Mouse (Mus musculus): Measurements from ENCODE around the gene Nedd8. TPM values are rescaled to one million over a fixed set of nuclear protein-coding genes. Genes with fewer than 3 reads are reported as not detected.

Nedd8 gene
- polyA plus RNA-seq, 1 experiment from 2014 or later, result 655 TPM

DNA sequence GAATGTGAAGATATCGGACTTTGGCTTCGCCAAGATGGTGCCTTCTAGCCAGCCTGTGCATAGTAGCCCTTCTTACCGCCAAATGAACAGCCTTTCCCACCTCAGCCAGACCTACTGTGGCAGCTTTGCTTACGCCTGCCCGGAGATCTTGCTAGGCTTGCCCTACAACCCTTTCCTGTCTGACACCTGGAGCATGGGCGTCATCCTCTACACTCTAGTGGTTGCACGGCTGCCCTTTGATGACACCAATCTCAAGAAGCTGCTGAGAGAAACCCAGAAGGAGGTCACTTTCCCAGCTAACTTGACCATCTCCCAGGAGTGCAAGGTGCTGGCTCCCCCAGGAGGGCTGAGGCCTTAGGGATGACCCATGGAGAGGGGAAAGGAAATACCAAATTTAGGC lies 20.4 kb downstream of the Nedd8 start:
- Histone ChIP-seq H3K27ac (no peak overlapping the region), H3K4me3 (no peak overlapping the region), H3K36me3 (peaks cover 11% of the 10 kb centered on the region), H3K27me3 (ENCODE audit: low read depth, poor library complexity, severe bottlenecking) (no peaks in the 10 kb centered on the region), H3K9me3 (replicated peaks) (no peaks in the 10 kb centered on the region), H3K4me1 (no peaks in the 10 kb centered on the region)
- 85% methylated on average over 7 of the region's 7 CpGs for WGBS
- no peak for DNase-seq (ENCODE audit: low spot score)

DNA sequence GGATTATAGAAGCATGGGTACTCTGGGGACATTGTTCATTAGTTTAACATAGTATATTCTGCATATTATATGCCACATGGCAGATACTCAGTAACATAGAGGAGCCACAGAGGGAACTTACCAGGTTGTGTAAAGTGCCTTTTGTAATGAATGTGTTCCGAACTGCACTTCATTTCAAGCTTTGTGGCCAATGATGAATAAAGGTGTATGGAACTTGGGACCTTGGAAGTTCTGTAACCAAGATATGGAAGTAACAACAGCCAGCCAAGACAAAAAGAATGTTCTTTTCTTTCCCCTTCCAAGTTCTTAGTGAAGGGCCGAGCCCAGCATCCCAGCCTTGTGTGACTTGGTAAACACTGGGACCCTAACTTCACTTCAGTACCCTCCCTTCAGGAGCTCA lies 22.0 kb downstream of the Nedd8 start, which contains the start of gene Tssk4:
Tssk4 (plus strand) TSS at position 301 of the 400 bp plus-strand sequence.
- Histone ChIP-seq H3K27me3 (ENCODE audit: low read depth, poor library complexity, severe bottlenecking) (no peaks in the 10 kb centered on the region), H3K36me3 (peaks cover 23% of the 10 kb centered on the region), H3K9me3 (replicated peaks) (no peaks in the 10 kb centered on the region), H3K4me1 (peaks cover 5% of the 10 kb centered on the region), H3K27ac (no peak within 1 kb of the TSS), H3K4me3 (no peak within 1 kb of the TSS)
- 98% methylated on average over 2 of the region's 2 CpGs for WGBS
- no peak for DNase-seq (ENCODE audit: low spot score)

DNA sequence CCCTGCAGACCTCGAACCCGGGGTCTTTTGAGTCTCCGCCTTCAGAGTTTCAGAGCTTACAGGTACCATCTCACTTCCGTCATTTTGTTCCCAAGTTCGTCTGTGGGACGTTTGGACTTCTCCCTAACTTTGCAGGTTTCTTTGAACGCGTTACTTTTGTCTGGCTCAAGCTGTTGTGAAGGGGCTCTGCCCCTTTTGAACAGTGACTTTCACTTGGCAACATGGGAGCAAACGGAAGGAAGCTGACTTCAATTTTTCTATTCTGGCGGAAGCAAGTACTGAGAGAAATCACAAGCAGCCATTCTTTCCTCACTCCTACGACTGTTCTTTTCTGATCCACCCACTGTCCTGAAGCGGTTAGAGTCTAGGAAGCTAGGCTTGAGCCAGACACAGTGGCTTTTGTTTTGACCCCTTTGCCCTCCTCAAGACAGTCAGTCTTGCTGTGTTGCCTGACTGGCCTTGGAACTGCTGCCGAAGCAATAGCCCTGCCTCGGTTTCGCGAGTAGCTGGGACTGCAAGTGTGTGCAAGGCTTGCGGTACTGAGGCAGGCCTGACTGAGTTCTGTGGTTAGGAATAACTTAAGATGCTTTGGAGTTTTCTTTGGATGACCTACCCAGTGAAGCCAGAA lies 27.5 kb downstream of the Nedd8 start:
- Histone ChIP-seq H3K27ac (peak overlapping the region; percentile 59; the same call in 1 of the 2 replicates), H3K4me3 (peak overlapping the region; percentile 98), H3K9me3 (replicated peaks) (no peaks in the 10 kb centered on the region), H3K36me3 (peaks cover 49% of the 10 kb centered on the region), H3K4me1 (peaks cover 27% of the 10 kb centered on the region), H3K27me3 (ENCODE audit: low read depth, poor library complexity, severe bottlenecking) (no peaks in the 10 kb centered on the region)
- DNase-seq (ENCODE audit: low spot score), result no peak
- WGBS, result 42% methylated on average over 17 of the region's 17 CpGs

DNA sequence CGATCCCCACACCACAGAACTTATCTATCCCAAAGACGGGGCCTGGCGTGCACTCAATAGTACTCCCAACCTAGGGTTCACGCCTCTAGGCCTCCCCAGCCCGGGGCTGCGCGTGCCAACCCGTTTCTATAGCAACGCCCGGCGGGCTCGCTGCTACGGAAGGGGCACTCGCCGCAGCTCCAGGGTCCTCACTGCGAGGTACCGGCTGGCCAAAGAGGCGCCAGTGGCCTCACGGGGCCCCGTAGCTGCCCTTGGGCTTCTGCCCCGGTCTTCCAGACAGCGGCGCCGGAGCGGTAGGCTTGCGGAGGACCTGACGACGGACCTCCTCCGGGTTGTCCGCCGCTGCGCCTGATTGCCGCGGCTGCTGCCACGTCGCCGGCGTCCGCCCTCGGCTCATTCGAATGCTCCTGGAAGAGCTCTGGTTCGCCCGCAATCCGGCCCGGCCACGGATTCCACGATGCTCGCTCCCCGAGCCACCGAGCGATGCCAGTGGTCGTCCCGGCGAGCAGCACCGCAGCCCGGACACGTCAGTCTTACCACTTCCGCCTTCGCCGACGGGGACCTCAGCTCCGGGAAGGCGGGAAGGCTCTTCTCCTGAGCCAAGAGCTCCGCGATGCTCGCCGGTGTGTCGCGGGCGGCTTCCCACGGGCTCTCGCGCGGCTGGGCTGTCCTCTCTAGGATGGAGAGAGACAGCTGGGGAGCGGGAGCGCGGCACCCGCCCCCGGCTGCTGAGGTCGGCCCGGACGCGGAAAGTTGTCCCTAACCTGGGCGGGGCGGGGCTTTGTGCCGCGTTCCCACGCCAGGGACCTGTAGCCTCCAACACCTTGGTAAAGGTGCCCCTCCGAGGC lies 28.6 kb downstream of the Nedd8 start, which contains the start of gene Tm9sf1:
Tm9sf1 (minus strand) TSS at position 747 of the 848 bp plus-strand sequence.
- peaks cover 60% of the 10 kb centered on the region for H3K36me3 ChIP-seq
- H3K27me3 ChIP-seq (ENCODE audit: low read depth, poor library complexity, severe bottlenecking), result no peaks in the 10 kb centered on the region
- peak within 1 kb of the TSS; percentile 98 for H3K27ac ChIP-seq
- no peaks in the 10 kb centered on the region for H3K9me3 ChIP-seq (replicated peaks)
- H3K4me1 ChIP-seq, result peaks cover 27% of the 10 kb centered on the region
- under 1% methylated on average over 89 of the region's 89 CpGs for WGBS
- DNase-seq (ENCODE audit: low spot score), result peak; percentile 90
- peak within 1 kb of the TSS; percentile 98 for H3K4me3 ChIP-seq

DNA sequence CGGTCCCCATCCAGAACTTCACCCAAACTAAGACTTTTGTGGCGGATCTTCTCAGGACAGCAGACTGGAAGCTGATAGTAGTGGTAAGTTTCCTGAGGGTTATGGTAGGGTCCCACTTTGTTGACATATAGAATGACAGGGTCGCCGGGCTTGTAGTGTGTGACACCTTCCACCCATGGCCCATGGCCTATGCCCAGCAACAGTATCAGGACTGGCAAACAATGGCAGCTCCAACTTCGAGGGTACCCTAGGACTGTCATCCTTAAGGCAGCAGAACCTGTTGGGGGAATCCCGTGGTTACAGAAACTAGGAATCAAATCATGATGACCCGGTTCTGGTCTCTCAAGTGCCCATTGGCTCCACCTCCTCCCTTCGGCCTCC lies 29.3 kb downstream of the Nedd8 start:
- peak overlapping the region; percentile 98 for H3K4me3 ChIP-seq
- no peaks in the 10 kb centered on the region for H3K9me3 ChIP-seq (replicated peaks)
- H3K4me1 ChIP-seq, result peaks cover 27% of the 10 kb centered on the region
- no peaks in the 10 kb centered on the region for H3K27me3 ChIP-seq (ENCODE audit: low read depth, poor library complexity, severe bottlenecking)
- peak overlapping the region; percentile 98 for H3K27ac ChIP-seq
- peaks cover 66% of the 10 kb centered on the region for H3K36me3 ChIP-seq
- DNase-seq (ENCODE audit: low spot score), result no peak
- WGBS, result 28% methylated on average over 8 of the region's 8 CpGs

DNA sequence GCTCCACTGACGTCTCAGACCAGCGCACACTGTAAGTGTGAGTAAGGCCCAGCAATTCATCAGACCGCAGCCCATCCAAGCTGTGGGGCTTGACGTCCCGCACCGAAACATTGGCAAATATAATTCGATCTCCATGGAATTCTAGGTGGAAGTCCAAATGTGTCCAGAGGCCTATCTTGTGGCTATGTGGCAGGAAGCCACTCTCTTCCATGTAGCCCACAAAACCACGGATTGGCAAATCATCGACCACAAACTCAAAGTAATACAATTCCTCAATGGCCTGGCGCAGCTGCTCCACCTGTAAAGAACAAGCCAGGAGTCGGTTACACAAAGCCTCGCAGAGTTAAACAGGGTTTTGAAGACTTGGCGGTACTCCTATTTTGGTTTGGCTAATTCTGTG lies 30.6 kb downstream of the Nedd8 start:
- H3K36me3 ChIP-seq, result peaks cover 66% of the 10 kb centered on the region
- DNase-seq (ENCODE audit: low spot score), result no peak
- no peak overlapping the region for H3K4me3 ChIP-seq
- peaks cover 29% of the 10 kb centered on the region for H3K4me1 ChIP-seq
- no peak overlapping the region for H3K27ac ChIP-seq
- H3K27me3 ChIP-seq (ENCODE audit: low read depth, poor library complexity, severe bottlenecking), result no peaks in the 10 kb centered on the region
- WGBS, result 97% methylated on average over 13 of the region's 13 CpGs
- no peaks in the 10 kb centered on the region for H3K9me3 ChIP-seq (replicated peaks)

DNA sequence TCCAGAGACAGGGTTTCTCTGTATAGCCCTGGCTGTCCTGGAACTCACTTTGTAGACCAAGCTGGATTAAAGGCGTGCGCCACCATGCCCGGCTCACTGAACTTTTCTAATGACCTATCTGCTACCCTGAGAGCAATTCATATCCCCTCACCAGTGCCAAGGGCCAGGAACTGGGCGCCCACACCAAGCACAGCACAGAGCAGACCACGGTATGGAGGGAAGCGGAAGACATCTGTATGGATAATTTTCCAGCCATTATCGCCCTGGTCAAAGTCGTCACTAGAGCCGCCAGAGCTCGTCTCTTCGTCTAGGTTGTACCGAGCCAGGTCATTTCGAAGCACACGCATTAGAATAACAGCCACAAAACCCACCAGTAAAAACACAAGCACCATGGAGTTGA lies 31.1 kb downstream of the Nedd8 start:
- H3K27me3 ChIP-seq (ENCODE audit: low read depth, poor library complexity, severe bottlenecking), result no peaks in the 10 kb centered on the region
- no peak overlapping the region for H3K4me3 ChIP-seq
- H3K9me3 ChIP-seq (replicated peaks), result no peaks in the 10 kb centered on the region
- H3K4me1 ChIP-seq, result peaks cover 30% of the 10 kb centered on the region
- 98% methylated on average over 14 of the region's 14 CpGs for WGBS
- H3K36me3 ChIP-seq, result peaks cover 66% of the 10 kb centered on the region
- no peak overlapping the region for H3K27ac ChIP-seq
- no peak for DNase-seq (ENCODE audit: low spot score)

DNA sequence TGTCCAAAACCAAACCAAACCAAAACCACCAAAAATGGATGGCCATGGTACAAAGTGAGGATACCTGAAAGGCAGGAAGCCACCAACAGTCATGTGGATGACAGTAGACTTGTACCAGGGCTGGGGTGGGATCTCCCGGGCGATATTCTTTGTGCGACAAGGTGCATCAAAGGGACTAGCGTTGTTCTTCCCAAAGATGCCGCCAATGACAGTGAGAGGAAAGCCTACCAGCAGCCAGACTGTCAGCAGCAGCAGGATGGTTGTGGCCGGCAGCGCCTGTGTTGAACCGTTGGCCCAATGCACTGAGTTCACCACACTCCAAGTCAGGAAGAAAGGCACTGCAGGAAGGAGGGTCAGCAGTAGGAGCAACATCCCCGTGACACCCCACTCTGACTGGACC lies 34.1 kb downstream of the Nedd8 start, which contains the start of gene Gm49378:
Gm49378 (minus strand) TSS at position 101 of the 400 bp plus-strand sequence.
- WGBS, result 97% methylated on average over 9 of the region's 9 CpGs
- Histone ChIP-seq H3K4me3 (no peak within 1 kb of the TSS), H3K27me3 (ENCODE audit: low read depth, poor library complexity, severe bottlenecking) (no peaks in the 10 kb centered on the region), H3K4me1 (peaks cover 31% of the 10 kb centered on the region), H3K36me3 (peaks cover 75% of the 10 kb centered on the region), H3K9me3 (replicated peaks) (no peaks in the 10 kb centered on the region), H3K27ac (no peak within 1 kb of the TSS)
- DNase-seq (ENCODE audit: low spot score), result no peak

DNA sequence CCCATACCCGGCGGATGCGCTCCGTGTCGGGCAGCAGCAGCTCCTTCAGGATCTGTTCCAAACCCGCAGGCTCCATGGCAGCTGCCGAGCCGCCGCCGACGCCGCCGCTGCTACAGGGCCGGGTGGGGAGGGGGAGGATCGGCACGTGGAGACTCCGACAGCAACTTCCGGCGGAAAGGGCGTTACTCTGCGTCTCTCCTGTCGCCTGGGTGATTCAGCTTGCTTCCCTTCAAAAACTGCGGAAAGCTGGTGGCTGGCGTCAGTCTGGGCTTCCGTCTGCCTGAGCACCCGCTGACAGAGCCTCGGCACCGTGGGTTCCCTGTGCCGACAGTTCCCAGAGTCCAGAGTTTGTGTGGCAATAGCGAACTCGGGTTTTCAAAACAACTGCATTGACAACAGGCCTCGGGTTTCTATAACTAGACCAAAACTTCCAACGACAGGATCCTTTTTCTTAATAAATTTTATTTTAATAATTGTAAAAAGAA lies 36.4 kb downstream of the Nedd8 start, which contains the start of gene Ipo4:
Ipo4 (minus strand) TSS at position 435 of the 485 bp plus-strand sequence.
- Histone ChIP-seq H3K9me3 (replicated peaks) (no peaks in the 10 kb centered on the region), H3K27me3 (ENCODE audit: low read depth, poor library complexity, severe bottlenecking) (no peaks in the 10 kb centered on the region), H3K4me1 (peaks cover 20% of the 10 kb centered on the region), H3K4me3 (peak within 1 kb of the TSS; percentile 85), H3K36me3 (peaks cover 85% of the 10 kb centered on the region), H3K27ac (peak within 1 kb of the TSS; percentile 84)
- 2% methylated on average over 33 of the region's 33 CpGs for WGBS
- DNase-seq (ENCODE audit: low spot score), result peak; percentile 97

DNA sequence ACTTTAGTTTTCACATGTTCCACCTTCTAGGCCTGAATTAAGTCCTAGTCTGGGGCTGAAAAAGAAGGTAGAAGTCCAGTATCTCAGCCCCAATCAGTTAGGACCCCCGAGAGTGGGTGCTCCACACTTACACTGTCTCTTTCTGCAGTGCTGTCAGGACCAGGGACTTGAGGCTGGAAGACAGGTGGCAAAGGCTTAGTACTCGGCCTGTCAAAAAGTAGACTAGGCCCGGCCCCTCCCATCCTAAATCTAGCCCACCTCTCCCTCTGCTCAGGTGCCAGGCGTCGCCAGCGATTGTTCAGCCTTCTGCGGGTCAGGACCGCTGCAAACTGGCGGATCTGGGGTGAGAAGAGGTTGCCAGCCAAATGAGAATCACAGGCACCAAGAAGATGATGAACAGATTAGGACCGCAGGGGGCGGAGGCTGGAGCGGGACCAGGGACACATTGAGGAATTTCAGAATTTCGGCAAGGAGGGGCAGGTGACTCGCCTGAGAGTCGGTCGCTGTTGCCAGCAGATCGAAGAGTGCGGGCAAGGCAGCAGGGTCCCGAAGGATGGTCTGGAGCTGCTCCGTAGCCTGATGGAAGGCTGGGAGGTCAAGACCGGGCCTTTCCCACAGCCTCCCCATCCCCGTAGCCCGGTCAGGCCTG lies 36.9 kb downstream of the Nedd8 start:
- Histone ChIP-seq H3K4me1 (peaks cover 20% of the 10 kb centered on the region), H3K4me3 (peak overlapping the region; percentile 85), H3K27ac (peak overlapping the region; percentile 84), H3K36me3 (peaks cover 85% of the 10 kb centered on the region), H3K9me3 (replicated peaks) (no peaks in the 10 kb centered on the region), H3K27me3 (ENCODE audit: low read depth, poor library complexity, severe bottlenecking) (no peaks in the 10 kb centered on the region)
- 3% methylated on average over 23 of the region's 23 CpGs for WGBS
- DNase-seq (ENCODE audit: low spot score), result no peak

DNA sequence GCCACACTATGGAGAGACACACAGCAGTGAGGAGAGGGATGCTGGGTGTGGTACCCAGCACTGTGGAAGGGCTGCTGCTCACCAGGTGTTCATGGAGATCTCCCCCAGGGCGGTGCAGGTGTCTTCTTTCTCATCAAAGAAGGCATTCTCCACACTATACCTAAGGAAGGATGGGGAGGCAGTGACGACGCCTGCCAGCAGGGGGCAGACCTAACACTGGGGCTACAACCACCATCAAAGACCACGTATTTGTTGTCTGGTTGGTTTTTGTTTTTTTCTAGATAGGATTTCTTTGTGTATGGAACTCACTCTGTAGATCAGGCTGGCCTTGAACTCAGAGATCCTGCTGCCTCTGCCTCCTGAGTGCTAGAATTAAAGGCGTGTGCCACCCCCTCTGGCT lies 42.6 kb downstream of the Nedd8 start:
- H3K4me3 ChIP-seq, result no peak overlapping the region
- 61% methylated on average over 5 of the region's 5 CpGs for WGBS
- no peak overlapping the region for H3K27ac ChIP-seq
- H3K9me3 ChIP-seq (replicated peaks), result no peaks in the 10 kb centered on the region
- DNase-seq (ENCODE audit: low spot score), result peak; percentile 49
- H3K27me3 ChIP-seq (ENCODE audit: low read depth, poor library complexity, severe bottlenecking), result no peaks in the 10 kb centered on the region
- peaks cover 100% of the 10 kb centered on the region for H3K36me3 ChIP-seq
- H3K4me1 ChIP-seq, result peaks cover 4% of the 10 kb centered on the region

DNA sequence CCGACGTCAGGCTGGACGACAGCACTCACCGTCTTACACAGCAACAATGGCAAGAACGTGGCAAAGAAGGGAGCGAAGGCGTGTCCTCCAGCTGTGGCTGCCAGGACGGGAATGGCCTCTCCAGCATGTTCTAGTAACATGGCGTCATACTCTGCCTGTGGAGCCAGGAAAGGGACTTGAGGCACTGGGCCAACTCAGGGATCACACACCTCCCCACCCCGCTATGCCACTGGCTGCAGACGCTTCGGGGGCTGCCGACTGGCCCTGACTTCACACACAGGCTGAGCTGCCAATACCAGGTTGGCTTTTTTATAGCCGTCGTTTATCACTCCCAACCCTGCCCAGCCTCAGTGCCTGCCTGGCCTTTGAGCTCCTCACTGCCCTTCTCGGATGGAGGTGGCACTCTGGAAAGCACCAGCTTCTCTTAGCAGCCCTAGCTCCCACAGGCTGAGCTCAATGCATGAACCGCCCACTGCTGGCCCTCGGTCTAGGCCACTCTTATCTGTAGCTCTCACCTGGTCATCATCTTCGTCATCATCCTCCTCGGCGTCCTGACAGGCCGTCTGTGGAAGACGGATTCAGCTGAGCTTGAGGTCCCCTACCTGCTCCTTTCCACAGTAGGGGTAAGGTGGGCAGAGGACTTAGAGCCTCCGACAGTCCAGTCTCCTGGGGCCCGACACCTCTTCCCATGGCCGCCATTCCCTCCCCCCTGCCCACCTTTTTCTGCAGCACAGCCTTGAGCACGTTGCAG lies 43.7 kb downstream of the Nedd8 start:
- no peak overlapping the region for H3K27ac ChIP-seq
- no peaks in the 10 kb centered on the region for H3K9me3 ChIP-seq (replicated peaks)
- no peak for DNase-seq (ENCODE audit: low spot score)
- WGBS, result 84% methylated on average over 27 of the region's 27 CpGs
- no peak overlapping the region for H3K4me3 ChIP-seq
- no peaks in the 10 kb centered on the region for H3K27me3 ChIP-seq (ENCODE audit: low read depth, poor library complexity, severe bottlenecking)
- H3K36me3 ChIP-seq, result peaks cover 100% of the 10 kb centered on the region
- H3K4me1 ChIP-seq, result no peaks in the 10 kb centered on the region
